Mouse (Mus musculus): ENCODE measurements around the gene Gabrg3.
"Not testable (repeated sequence)": the region's sequence is repeated elsewhere in the genome, so short reads cannot be mapped to it uniquely, and the experiment has no call there.

The Gabrg3 gene

DNA sequence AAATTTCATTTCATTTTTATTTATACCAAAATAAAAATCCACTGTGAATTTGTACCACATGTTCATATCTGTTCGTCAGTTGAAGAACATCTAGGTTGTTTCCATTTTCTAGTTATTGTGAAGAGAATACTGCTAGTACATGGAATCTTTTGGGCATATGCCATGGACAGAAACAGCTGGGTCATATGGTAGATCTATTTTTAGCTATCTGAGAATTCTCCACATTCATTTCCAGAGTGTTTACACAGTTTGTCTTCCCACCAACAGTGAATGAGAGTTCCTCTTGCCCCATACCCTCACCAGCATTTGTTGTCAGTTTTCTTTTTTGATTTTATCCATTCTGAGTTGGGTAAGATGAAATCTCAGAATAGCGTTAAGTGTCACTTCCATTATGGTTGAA is 75.0 kb downstream of the Gabrg3 start:
- no peak for DNase-seq (ENCODE audit: low read depth)

DNA sequence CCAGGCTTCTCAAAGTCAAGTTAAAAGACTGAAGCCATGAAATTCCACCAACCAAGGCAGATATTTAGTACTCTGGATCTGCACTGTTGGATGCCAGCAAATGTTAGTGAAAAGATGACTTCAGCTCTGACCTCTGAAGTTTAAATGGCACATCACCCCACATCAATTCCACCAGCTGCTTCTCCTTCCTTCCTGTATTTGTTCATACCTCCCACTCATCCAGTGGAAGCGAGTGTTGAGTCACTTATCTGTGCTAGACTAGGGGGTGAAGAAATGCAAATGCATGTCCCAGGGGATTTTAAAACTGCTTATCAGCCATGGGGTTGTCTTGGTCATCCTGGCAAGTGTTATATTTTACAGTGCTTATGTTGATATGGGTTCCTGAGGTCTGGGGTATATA is 79.7 kb downstream of the Gabrg3 start:
- DNase-seq (ENCODE audit: low read depth): no peak

DNA sequence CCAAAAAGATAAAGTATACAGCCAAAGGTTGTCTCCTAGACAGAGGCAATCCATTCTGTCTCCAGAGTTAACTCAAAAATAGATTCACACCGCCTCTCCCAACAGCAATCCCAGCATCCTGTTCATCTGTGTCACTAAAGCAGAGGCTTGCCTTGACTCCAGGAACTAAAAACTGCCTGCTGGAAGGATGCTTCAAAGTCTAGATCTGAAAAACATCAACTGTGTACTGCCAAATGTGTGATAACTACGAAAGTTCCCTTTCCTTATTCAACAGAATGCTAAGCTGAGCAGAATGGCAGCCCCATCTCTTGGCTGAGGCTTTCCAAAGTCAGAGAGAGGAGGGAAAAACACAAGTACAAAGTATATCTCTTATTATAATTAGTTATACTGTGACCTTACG is 90.3 kb downstream of the Gabrg3 start:
- no peak for DNase-seq (ENCODE audit: low read depth)

DNA sequence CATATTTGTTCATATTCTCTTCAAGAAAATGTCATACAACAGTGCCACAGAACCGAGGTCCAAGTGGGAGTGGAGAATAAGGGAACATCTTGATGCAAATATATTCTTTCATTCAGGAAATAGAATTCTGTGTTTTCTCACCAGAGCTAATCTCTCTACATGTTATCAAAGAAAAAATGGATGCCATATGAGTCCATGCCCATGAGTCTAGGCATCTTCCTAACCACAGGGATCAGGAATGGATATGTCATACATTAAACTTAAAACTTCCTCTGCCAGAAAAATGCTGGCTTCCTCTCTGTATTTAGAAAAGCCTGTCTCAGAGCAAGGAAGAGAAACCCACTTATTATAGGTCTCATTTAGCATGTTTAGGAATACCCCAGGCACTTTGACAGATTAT is 92.9 kb downstream of the Gabrg3 start:
- DNase-seq (ENCODE audit: low read depth): no peak

DNA sequence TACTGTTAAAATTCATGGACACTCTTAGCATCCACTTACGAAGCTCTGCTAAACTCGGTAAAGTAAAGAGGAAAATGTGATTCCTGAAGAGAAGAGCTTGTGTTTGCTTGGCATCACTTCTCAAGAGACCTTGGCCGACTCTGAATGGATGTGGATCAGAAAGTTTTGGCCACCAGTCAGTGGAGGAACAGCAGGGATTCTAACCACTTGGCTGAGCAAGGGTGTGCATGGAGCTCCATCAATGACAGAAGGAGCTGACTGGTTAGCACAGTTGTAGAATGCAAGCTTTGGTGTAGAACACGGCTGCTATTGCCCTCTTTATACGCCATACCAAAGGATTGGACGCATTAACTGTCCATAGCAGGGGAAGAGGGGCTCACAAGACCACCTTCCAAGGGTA is 93.4 kb downstream of the Gabrg3 start:
- DNase-seq (ENCODE audit: low read depth): no peak

DNA sequence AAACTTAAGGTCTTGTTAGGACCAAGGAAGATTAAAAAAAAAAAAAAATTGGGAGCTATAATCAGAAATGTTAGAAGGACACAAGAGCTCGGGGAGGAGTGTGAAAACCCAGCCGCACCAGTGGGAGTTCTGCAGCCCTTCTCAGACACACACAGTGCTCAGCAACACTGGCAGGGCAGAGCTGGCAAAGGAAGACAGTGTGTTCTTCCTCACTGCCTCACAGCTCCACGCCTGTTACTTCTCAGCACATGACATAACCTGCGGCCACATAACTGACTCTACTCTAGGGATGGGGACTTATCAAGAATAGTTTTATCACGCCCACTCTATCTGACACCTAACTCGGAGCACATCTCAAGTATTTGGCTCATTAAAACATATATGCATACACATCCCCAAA is 103.8 kb downstream of the Gabrg3 start:
- no peak for DNase-seq (ENCODE audit: low read depth)

DNA sequence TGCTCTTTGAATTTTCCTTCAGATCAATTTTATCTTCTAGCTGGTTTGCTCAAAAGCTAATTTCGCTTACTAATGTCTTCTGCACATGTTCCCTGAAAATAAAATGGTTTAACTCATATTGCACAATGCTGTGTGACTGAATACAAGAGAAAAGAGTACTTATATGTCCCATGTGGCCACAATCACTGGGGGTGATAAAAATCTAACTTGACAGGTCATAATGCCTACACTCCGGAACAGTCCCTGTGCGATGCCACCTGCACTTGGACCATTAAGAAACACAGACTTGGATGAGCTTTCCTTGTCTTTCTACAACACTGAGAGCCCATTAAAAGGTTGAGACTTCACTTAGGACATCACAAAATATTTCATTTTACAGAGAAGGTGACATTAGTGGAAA is 108.1 kb downstream of the Gabrg3 start:
- DNase-seq (ENCODE audit: low read depth): no peak

DNA sequence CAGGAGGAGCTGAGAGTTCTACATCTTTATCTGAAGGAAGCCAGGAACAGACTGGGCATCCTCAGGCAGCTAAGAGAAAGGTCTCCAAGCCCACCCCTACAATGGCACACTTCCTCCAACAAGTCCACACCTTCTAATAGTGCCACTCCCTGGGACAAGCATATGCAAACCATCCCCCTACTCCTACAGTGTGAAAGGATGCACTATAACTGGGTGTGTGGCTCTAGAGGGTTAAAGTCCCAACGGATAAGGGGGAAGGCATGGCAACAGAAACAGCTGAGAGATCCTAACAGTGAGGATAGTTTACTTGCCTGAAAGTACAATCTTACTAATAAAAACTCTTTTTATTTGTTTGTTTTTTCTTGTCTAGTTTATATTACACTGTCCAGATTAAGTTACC is 126.8 kb downstream of the Gabrg3 start:
- no peak for DNase-seq (ENCODE audit: low read depth)

DNA sequence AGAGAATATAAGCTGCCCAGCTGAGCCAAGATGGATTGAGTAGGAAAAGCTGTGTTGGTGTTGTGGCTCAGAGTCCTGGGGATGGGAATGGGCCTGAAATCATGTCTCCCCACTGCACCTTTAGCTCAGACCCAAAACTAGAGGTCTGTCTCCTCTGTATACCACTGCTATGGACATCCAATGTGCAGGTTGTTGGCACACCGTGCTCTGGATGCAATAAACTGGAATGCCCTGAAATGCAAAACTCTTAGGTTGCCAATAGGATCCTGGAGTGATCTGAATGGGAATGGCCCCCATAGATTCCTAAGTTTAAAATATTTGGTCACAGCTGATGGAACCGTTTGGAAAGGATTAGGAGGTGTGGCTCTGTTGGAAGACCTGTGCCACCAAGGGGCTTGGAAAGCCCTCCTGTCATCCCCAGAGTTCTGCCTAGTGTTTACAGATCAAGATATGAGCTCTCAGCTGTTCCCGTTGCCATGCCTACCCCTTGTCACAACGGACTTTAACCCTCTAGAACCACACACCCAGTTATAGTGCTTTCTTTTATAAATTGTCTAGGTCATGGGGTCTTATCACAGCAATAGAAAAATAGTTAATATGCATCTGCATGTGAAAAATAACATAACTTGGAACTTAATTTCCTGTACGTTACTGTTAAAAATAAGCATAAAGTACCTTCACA is 128.0 kb downstream of the Gabrg3 start:
- no peak for DNase-seq (ENCODE audit: low read depth)

DNA sequence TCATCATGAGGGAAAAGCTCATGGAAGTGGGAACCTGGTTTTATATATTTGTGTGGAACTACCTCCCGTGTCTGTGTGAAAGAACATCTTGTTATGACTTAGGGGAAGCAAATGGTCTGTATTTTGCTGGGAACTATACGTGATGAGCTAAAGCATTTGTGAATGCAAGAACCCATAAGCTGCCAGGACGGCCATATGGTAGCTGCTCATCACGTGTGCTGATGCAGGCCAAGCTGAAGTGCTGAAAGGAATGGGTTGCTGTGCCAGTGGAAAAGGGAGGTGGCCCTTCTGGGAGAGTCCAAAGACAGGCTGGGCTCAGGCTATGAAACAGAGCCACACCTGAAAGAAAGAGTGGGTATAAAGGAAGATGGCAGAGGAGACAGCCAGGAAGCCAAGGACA is 143.0 kb downstream of the Gabrg3 start:
- DNase-seq (ENCODE audit: low read depth): no peak

DNA sequence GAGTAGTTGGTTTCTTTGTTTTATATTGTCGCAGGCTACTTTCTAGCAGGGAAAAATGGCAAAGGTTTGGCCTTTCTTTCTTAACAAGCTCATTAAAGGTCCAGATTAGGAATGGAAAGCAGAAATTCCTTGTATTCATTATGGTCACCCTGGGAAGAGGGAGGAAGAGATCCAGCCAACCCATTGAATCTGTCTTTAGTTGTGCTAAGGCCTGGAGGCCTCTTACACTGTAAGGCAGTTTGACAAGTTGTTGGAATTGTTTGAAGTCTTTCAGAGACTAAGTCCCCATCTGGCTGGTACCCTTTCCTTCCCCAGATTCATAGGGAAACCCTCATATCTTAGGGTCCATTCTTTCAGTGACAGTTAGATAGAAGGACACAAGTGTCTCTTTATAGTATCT is 172.9 kb downstream of the Gabrg3 start:
- no peak for DNase-seq (ENCODE audit: low read depth)

DNA sequence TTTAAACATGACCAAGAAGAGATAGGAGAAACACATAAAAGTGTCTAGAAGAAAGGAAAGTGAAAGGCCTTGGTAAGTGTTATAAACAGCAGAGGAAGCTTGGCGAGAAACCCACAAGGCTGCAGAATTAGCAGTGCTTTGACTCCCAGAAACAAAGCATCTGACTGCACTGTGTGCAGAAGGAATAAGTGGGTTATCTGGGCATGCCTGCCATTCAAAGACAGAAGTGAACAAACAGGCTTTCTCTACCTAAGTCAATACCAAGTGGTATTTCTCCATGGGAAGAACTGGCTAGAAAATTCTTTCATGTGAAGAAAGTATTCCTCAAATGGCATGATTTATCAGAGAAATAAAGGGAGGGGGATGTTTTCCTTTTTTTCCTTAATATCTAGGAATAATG is 201.0 kb downstream of the Gabrg3 start:
- DNase-seq (ENCODE audit: low read depth): no peak

DNA sequence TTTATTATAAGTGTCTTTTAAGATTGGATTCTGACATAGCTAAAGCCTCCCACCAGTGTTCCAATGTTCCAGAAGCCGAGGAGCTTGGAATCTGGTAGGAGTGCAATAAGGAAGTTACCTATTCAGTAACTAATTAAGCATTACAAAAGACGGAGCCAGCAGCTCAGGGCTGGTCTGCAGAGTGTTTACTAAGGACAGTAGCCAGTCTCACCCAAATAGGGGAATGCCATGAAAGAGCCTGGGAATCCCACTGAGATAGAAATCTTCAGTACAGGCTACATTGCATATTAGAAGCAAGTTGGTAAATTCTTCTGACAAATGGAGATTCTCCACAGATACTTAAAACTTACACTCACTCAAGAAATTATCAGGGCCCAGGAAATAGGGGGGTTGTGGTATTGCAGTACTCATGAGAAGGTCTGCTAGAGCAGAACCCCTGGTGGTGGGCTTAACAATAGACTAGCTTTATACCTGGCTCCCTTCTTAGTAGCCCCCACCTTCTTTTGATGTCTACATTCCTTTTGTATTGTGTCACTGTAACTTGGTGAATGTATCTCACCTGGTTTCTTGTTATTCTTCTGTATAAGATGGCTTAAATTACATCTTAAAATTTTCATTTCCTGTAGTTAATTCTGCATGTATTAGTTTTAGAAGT is 211.0 kb downstream of the Gabrg3 start:
- not testable (repeated sequence) for DNase-seq (ENCODE audit: low read depth)

DNA sequence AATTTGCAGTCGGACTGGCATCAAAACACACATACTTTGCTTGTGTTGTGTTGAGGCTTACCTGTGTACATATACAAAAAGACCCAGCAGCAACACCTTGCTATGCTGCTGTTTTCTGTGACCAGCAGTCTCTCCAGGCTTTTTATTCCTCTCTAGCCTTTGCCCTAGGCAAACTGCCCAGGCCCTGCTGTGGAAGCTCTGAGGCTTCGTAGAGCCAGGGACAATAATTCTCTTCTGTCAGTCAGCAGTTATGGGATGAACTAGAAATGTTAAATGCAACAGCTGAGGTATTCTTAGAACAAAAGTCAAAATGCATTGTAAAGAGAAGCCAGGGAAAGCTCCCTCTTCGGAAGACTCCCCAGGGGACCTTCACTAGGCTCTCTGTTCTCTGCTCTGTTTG is 220.1 kb downstream of the Gabrg3 start:
- no peak for DNase-seq (ENCODE audit: low read depth)

DNA sequence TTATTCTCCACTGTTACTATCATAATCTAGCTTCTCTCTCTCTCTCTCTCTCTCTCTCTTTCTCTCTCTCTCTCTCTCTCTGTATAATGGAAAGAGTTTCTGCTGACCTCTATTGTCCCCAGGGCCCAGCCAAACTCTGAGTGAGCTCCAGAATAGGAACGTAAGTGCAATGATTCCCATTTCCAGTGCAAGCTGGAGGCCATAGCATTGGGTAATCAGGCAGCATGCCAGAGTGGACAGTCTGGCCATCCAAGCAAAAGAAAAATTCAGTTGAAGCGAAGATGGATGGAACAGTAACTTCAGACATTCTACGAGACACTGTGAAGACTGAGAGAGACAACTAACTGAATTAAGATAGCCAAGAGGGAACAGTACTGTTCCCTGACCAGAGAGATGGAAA is 228.8 kb downstream of the Gabrg3 start:
- DNase-seq (ENCODE audit: low read depth): no peak

DNA sequence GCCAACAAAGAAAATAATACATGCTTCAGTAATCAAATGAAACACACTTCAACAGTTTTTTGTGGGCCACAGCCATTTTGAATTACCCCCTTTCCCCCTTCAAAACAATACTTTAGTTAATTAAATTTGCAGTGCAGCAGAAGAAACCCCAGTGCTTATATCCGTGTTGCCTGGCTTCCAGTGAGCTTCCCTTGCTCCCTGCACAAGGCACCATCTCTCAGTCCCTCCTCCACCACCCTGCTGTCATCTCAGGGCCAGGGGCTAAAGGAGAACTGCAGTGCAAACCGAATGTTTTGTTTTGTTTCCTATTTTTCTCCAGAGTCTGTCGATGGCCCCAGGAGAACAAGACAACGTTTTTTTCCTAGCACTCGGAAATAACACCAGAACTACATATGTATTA is 233.2 kb downstream of the Gabrg3 start:
- no peak for DNase-seq (ENCODE audit: low read depth)

DNA sequence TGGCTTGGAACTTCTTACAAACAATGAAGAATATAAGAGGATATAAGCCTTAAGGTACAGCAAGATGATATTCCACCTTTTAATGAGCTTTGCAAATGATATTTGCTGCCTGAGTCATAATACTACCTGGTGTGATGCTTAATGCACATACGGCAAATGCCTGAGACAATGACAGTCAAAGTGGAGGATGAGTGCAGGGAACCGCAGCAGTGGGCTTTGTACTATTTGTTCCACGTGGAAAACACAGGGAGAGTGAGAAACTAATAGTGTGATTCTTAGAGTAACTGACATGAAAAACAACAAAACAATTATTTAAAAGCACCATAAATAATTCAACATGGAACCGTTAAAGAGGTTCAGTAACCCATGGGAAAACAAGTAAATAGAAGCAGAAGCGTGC is 236.2 kb downstream of the Gabrg3 start:
- no peak for DNase-seq (ENCODE audit: low read depth)

DNA sequence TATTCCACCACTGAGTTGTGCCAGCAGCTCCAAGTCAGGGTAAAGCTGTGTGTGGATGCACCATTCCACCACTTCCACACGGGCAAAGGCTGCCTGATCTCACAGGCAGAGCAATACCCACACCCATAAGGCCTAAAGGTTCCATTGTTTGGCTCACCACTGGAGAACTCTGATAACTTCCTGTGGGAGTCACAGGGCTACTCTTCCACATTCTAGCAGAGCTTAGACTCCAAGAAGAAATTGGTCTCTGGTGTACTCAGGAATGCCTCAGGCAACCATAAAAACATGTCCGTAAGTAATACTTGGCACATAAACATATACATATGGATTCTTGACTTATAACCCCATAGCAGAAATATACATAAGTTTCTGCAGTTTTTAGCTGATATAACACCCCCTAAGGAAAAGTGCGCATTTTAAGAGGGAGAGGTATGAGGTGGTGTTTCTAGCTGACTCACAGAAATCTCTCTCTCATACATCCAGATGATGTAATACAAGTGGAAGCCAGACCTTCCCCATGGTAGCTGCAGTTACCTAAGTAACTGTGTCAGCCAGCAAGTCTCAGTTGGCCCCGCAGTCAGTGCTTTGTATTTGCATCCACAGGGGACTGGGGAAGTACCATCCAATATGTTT is 248.8 kb downstream of the Gabrg3 start:
- no peak for DNase-seq (ENCODE audit: low read depth)

DNA sequence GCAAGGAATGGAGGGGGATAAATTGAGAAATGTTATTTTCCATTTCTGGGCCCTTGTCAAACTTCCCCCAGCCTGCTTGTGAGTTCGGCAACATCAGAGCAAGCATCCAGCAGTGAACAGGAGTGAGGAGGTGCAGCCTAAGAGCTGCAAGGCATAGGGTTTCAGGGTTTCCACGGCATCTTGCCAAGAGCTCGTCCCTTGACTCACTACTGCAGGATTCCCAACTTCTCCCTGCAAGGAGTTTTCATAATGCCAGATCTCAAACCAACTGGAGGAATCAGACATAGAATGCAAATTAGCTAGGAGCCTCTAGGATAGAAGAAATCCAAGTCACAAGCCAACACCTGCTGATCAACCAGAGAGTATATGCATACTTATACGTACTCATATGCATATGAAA is 254.0 kb downstream of the Gabrg3 start:
- DNase-seq (ENCODE audit: low read depth): no peak

DNA sequence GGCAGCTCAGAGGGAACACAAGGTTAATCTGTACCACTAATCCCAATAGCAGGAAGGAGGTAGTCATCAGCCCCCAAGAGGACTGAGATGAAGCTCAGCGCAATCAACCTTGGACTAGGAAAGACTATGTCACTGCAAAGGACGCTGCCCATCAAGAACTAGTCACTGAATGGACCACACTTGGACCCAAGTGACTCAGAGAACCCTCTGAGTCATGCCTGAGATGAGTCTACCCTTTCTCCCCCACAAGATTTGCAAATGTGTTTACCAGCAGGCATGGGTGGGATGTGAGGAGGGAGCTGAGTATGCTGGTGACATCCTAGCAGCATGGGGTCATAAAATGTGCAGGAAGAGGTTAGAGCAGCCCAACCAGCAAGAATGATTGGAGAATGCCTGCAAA is 254.5 kb downstream of the Gabrg3 start:
- no peak for DNase-seq (ENCODE audit: low read depth)

DNA sequence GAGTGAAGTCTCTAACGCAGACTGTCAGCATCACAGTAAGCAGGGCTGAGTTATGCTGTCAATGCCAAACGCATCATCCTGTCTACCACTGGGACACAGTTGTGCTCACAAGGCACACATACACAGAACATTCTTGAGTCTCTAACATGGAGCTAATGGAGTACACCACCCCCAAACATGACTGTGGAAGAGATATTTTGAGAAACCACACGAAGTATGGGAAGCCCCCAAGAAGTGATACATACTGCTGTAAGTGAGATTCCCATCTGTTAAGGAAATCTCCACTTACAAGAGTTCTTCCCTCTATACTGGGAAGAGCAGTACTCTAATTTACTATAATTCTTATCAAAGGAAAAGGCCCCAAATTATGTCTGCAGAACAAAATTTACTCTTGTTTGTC is 286.9 kb downstream of the Gabrg3 start:
- no peak for DNase-seq (ENCODE audit: low read depth)

DNA sequence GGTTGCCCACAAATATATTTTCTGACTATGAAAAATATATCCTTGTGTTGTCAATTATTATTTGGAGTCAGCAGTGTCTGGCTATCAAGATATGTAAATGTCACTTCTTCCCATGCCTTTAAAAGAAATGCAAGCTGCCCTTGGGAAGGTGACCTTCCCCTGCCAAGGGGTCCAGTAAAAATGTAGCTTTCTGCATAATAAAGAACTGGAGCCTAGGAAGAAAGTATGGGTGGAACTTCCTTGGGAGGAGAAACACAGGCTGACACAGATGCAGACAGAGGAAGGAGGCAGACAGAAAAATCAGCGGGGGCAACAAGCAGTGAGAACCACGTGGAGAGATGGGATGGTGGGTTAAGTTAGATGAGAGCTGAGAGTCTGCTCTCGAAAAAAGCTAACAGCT is 304.9 kb downstream of the Gabrg3 start:
- no peak for DNase-seq (ENCODE audit: low read depth)

DNA sequence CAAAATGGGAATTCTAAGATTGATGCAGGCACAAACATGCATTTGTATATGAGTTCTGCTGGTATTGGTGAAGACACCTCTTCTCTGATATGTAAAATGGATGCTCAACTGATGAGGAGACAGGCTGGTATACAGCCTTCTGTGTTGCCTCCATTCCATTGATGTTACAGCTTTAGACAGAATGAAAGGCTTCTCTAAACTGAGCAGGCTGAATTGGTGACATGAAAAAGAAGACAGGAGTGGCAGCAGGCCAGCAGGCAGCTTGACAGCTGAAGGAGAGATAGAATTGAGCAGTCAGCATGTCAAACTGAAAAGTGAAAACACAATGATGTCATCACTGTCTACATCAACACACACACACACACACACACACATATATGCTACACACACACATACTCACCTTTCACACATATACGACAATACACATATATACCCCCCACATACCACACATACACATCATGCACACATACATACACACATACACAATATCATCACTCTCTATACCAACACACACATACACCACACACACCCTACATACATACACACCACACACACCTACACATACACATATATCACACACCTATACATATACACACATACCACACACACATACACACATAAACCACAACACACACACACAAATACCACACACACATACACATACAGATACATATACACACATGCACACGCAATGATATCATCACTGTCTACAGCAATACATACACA is 315.4 kb downstream of the Gabrg3 start:
- no peak for DNase-seq (ENCODE audit: low read depth)
